ENCODE assay signal across 16 mouse cellular contexts in genomic region chr16:95487606-95488351, GRCm38 (mm10).
"Had no signal": no experiment of that assay in that cellular context is flagged by ENCODE, and none has a peak within 500 bp of the region (broad histone marks: within the 10 kb centered on the region; RNA-seq: fewer than 3 reads in every experiment).

No protein-coding gene starts in this region.

- H3K4me3 ChIP-seq: limb, embryonic 12.5 days; lung, embryonic 15.5 days; midbrain, embryonic 15.5 days; neural tube, embryonic 12.5 days had no signal

- H3K36me3 ChIP-seq: limb, embryonic 12.5 days; lung, embryonic 15.5 days; midbrain, embryonic 15.5 days; neural tube, embryonic 12.5 days had no signal

- H3K9ac ChIP-seq: limb, embryonic 12.5 days; liver, embryonic 14.5 days; lung, embryonic 15.5 days; midbrain, embryonic 15.5 days; neural tube, embryonic 12.5 days had no signal

- DNase-seq: kidney, adult 8-10 months; kidney, postnatal 36 days; layer of hippocampus, adult 9-11 months; layer of hippocampus, postnatal 36 days; liver; right cerebral cortex, postnatal 4 days; spleen, adult 18-20 months; thymus, adult 18-20 months; thymus, postnatal 25 days had no signal

- H3K9me3 ChIP-seq: limb, embryonic 12.5 days; lung, embryonic 15.5 days; midbrain, embryonic 15.5 days; neural tube, embryonic 12.5 days had no signal

- H3K27ac ChIP-seq: kidney, postnatal 0 days; limb, embryonic 12.5 days; liver, embryonic 14.5 days; lung, embryonic 15.5 days; macrophage; midbrain, embryonic 15.5 days; neural tube, embryonic 12.5 days had no signal

- H3K4me1 ChIP-seq: lung, embryonic 15.5 days; midbrain, embryonic 15.5 days; neural tube, embryonic 12.5 days had no signal

- H3K27me3 ChIP-seq: limb, embryonic 12.5 days; lung, embryonic 15.5 days; midbrain, embryonic 15.5 days; neural tube, embryonic 12.5 days had no signal
